In genomic region chr13:92880589-92880988, GRCm38 (mm10) we compare ENCODE assay signal across 18 mouse cellular contexts. TPM values are rescaled to one million over a fixed set of nuclear protein-coding genes. Genes with fewer than 3 reads are reported as not detected.
DNase-seq lines count a peak whose midpoint lies in the region; ATAC-seq and TF ChIP-seq lines count a peak whose summit lies in the region.
"Had no signal": no experiment of that assay in that cellular context is flagged by ENCODE, and none has a peak within 500 bp of the region (broad histone marks: within the 10 kb centered on the region; RNA-seq: fewer than 3 reads in every experiment).

No protein-coding gene starts in this region.

- H3K4me2 ChIP-seq in forebrain, embryonic 16.5 days (ENCODE audit: low read length), result no peak overlapping the region
- no peak overlapping the region for H3K4me2 ChIP-seq in forebrain, embryonic 11.5 days (ENCODE audit: low read depth, low read length, severe bottlenecking)
- no peak overlapping the region for H3K4me2 ChIP-seq in midbrain, embryonic 11.5 days
- H3K4me2 ChIP-seq in midbrain, postnatal 0 days (ENCODE audit: low read depth, low read length, poor library complexity, severe bottlenecking), result no peak overlapping the region
- H3K4me2 ChIP-seq: hindbrain, embryonic 14.5 days; midbrain, embryonic 15.5 days; stomach, embryonic 15.5 days had no signal

- peak; percentile 20 for DNase-seq in adrenal gland, adult 2 months
- DNase-seq in adrenal gland, postnatal 10 days, result no peak
- no peak for DNase-seq in forebrain, embryonic 11.5 days (ENCODE audit: low spot score)
- DNase-seq in midbrain, embryonic 11.5 days (ENCODE audit: low spot score, missing footprints), result peak; percentile 35
- no peak for DNase-seq in midbrain, postnatal 0 days (ENCODE audit: low spot score)
- DNase-seq in spleen, postnatal 10 days (ENCODE audit: low spot score in 2 of 2), result no peak
- DNase-seq in heart, embryonic 10.5 days (ENCODE audit: low spot score), result no peak
- DNase-seq: embryo, embryonic 11 days; forebrain, postnatal 0 days; gastrocnemius, postnatal 14 days; heart, postnatal 10 days; lung, postnatal 10 days had no signal

- ATAC-seq in forebrain, embryonic 16.5 days, result 0 out of 2 replicates have a peak, but pooled peaks have one; percentile 38
- ATAC-seq in forebrain, embryonic 11.5 days (replicated peaks; ENCODE audit: low FRiP score), result no peak
- no peak for ATAC-seq in midbrain, embryonic 11.5 days (ENCODE audit: low FRiP score)
- ATAC-seq in midbrain, postnatal 0 days (ENCODE audit: low FRiP score), result no peak
- ATAC-seq: forebrain, postnatal 0 days; intestine, postnatal 0 days; midbrain, embryonic 15.5 days had no signal

- no peaks in the 10 kb centered on the region for H3K27me3 ChIP-seq in forebrain, embryonic 16.5 days (replicated peaks; ENCODE audit: control insufficient read depth, insufficient read depth, low read length)
- no peaks in the 10 kb centered on the region for H3K27me3 ChIP-seq in forebrain, embryonic 11.5 days (ENCODE audit: control insufficient read depth, insufficient read depth, low read length)
- no peaks in the 10 kb centered on the region for H3K27me3 ChIP-seq in midbrain, embryonic 11.5 days (ENCODE audit: control insufficient read depth, insufficient read depth, low read length)
- H3K27me3 ChIP-seq in midbrain, postnatal 0 days (ENCODE audit: insufficient read depth, low read length), result no peaks in the 10 kb centered on the region
- no peaks in the 10 kb centered on the region for H3K27me3 ChIP-seq in heart, embryonic 10.5 days (ENCODE audit: insufficient read depth, poor library complexity, severe bottlenecking)
- H3K27me3 ChIP-seq: midbrain, embryonic 15.5 days; stomach, embryonic 15.5 days had no signal

- H3K9me3 ChIP-seq in forebrain, embryonic 16.5 days (ENCODE audit: control insufficient read depth, low read length), result no peaks in the 10 kb centered on the region
- no peaks in the 10 kb centered on the region for H3K9me3 ChIP-seq in forebrain, embryonic 11.5 days (ENCODE audit: control insufficient read depth, low read length)
- no peaks in the 10 kb centered on the region for H3K9me3 ChIP-seq in midbrain, embryonic 11.5 days (ENCODE audit: control insufficient read depth, low read length)
- no peaks in the 10 kb centered on the region for H3K9me3 ChIP-seq in midbrain, postnatal 0 days (ENCODE audit: low read length)
- no peaks in the 10 kb centered on the region for H3K9me3 ChIP-seq in heart, embryonic 10.5 days
- H3K9me3 ChIP-seq: midbrain, embryonic 15.5 days; stomach, embryonic 15.5 days had no signal

- no peak overlapping the region for H3K27ac ChIP-seq in forebrain, embryonic 16.5 days (ENCODE audit: low read length)
- no peak overlapping the region for H3K27ac ChIP-seq in forebrain, embryonic 11.5 days (ENCODE audit: low read depth, low read length)
- no peak overlapping the region for H3K27ac ChIP-seq in midbrain, embryonic 11.5 days (ENCODE audit: low read depth, low read length)
- H3K27ac ChIP-seq in midbrain, postnatal 0 days (ENCODE audit: low read depth, low read length), result no peak overlapping the region
- no peak overlapping the region for H3K27ac ChIP-seq in heart, embryonic 10.5 days
- H3K27ac ChIP-seq: hindbrain, embryonic 14.5 days; kidney, postnatal 0 days; midbrain, embryonic 15.5 days; stomach, embryonic 15.5 days had no signal

- H3K36me3 ChIP-seq in forebrain, embryonic 16.5 days (ENCODE audit: control insufficient read depth, insufficient read depth), result no peaks in the 10 kb centered on the region
- no peaks in the 10 kb centered on the region for H3K36me3 ChIP-seq in forebrain, embryonic 11.5 days (ENCODE audit: control insufficient read depth, insufficient read depth, low read length)
- H3K36me3 ChIP-seq in midbrain, embryonic 11.5 days (ENCODE audit: control insufficient read depth, insufficient read depth, low read length), result no peaks in the 10 kb centered on the region
- H3K36me3 ChIP-seq in midbrain, postnatal 0 days (ENCODE audit: insufficient read depth, low read length), result no peaks in the 10 kb centered on the region
- no peaks in the 10 kb centered on the region for H3K36me3 ChIP-seq in heart, embryonic 10.5 days
- H3K36me3 ChIP-seq: midbrain, embryonic 15.5 days; stomach, embryonic 15.5 days had no signal

- peaks cover 6% of the 10 kb centered on the region for H3K4me1 ChIP-seq in forebrain, embryonic 16.5 days (replicated peaks; ENCODE audit: control insufficient read depth, insufficient read depth, low read length)
- H3K4me1 ChIP-seq in forebrain, embryonic 11.5 days (replicated peaks; ENCODE audit: control insufficient read depth, insufficient read depth, low read length), result 0 out of 2 replicates have a peak, but pooled peaks cover 3% of the 10 kb centered on the region
- no peaks in the 10 kb centered on the region for H3K4me1 ChIP-seq in midbrain, embryonic 11.5 days (ENCODE audit: control insufficient read depth, insufficient read depth, low read length)
- no peaks in the 10 kb centered on the region for H3K4me1 ChIP-seq in midbrain, postnatal 0 days (ENCODE audit: insufficient read depth, low read length)
- peaks cover 13% of the 10 kb centered on the region; the same call in 1 of the 2 replicates for H3K4me1 ChIP-seq in heart, embryonic 10.5 days
- H3K4me1 ChIP-seq: midbrain, embryonic 15.5 days; stomach, embryonic 15.5 days had no signal

- no peak overlapping the region for H3K4me3 ChIP-seq in forebrain, embryonic 16.5 days (replicated peaks; ENCODE audit: low read length)
- no peak overlapping the region for H3K4me3 ChIP-seq in forebrain, embryonic 11.5 days (ENCODE audit: low read depth, low read length)
- no peak overlapping the region for H3K4me3 ChIP-seq in midbrain, embryonic 11.5 days (ENCODE audit: low read depth, low read length)
- H3K4me3 ChIP-seq in midbrain, postnatal 0 days (ENCODE audit: low read depth, low read length), result no peak overlapping the region
- no peak overlapping the region for H3K4me3 ChIP-seq in heart, embryonic 10.5 days
- H3K4me3 ChIP-seq: midbrain, embryonic 15.5 days; stomach, embryonic 15.5 days had no signal

- no peak overlapping the region for H3K9ac ChIP-seq in forebrain, embryonic 16.5 days (replicated peaks; ENCODE audit: low read depth, low read length)
- H3K9ac ChIP-seq in forebrain, embryonic 11.5 days (ENCODE audit: low read length), result no peak overlapping the region
- H3K9ac ChIP-seq in midbrain, embryonic 11.5 days (ENCODE audit: low read length), result no peak overlapping the region
- H3K9ac ChIP-seq in midbrain, postnatal 0 days (replicated peaks; ENCODE audit: low read length, poor library complexity, severe bottlenecking), result no peak overlapping the region
- H3K9ac ChIP-seq: forebrain, postnatal 0 days; hindbrain, embryonic 14.5 days; midbrain, embryonic 15.5 days; stomach, embryonic 15.5 days had no signal

- no peak for TF ChIP-seq CTCF in midbrain, postnatal 0 days (IDR thresholded peaks at IDR 0.05)

RNA-seq across cellular contexts. Expression of gene Mtx3, which starts 36.0 kb away (rescaled TPM):
- 10 to 100 TPM; 18.8 to 21.3 TPM for total RNA-seq in adrenal gland, adult 2 months (2021)
- polyA plus RNA-seq in adrenal gland, adult 2 months (2012; rRNA removed), result 4.4 and 4.5 TPM in 2 replicates
- total RNA-seq in adrenal gland, postnatal 10 days (2021), result 10 to 100 TPM; 14.5 to 26.9 TPM
- polyA plus RNA-seq in forebrain, embryonic 16.5 days (2015; fragmentation: Nextera tagmentation; extraction: Ambion mirVana), result 4.5 and 5.0 TPM in 2 replicates
- 4.8 and 5.3 TPM in 2 replicates for polyA plus RNA-seq in forebrain, embryonic 11.5 days (2014; fragmentation: Nextera tagmentation; extraction: Ambion mirVana)
- polyA plus RNA-seq in midbrain, embryonic 11.5 days (2014; fragmentation: Nextera tagmentation; extraction: Ambion mirVana), result 4.9 and 5.9 TPM in 2 replicates
- 26.9 and 27.9 TPM in 2 replicates for total RNA-seq in midbrain, postnatal 0 days (2014; rRNA removed)
- 3.1 and 3.8 TPM in 2 replicates for polyA plus RNA-seq in midbrain, postnatal 0 days (2015; fragmentation: Nextera tagmentation; extraction: Ambion mirVana)
- 2.7 and 3.5 TPM in 2 replicates for polyA plus RNA-seq in heart, embryonic 10.5 days (2016; fragmentation: Nextera tagmentation; extraction: Ambion mirVana)

Comparison
In these comparisons a context has a peak if more than half of its experiments do, and no peak if none do; other contexts are left out.
1. DNase-seq: peak in adrenal gland, adult 2 months (single experiment) and midbrain, embryonic 11.5 days (single experiment); none in adrenal gland, postnatal 10 days (single experiment), forebrain, embryonic 11.5 days (single experiment), midbrain, postnatal 0 days (single experiment), spleen, postnatal 10 days (0 of 2) and heart, embryonic 10.5 days (single experiment).